Mouse (Mus musculus): ENCODE data around the gene Thsd4.

The Thsd4 gene

DNA sequence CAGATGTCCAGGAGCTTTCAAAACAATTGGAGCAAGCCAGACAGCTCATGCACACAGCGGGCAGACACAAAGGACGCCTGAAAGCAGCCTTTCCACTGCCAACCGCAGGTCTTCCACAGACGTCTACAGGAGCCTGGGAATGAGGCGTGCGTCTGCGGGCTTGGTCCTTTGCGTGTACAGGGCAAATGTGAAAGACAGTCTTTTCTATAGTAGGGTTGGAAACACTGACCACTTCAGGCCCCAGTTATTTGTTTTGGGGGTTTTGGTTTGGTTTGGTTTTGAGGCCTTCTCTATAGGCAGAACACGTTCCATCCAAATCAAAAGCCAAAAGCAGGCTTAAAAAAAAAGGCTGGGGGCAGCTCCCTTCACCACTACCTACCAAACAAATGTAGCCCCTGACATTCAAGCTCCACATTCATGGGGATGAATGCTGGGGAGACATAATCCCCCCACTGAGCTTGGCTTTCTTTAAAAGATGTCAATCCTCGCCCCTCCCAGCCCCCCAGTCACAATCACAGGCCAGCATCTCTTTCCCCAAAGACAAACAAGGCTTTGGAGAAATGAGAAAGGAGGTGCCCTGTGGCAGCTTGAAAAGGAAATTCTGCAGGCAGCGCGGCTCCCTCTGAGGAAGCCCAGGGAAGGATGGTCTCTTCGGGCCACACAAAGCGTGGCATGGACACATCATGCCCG is 255.1 kb downstream of the Thsd4 start:
- DNase-seq (ENCODE audit: low spot score in 2 of 2): no peak

DNA sequence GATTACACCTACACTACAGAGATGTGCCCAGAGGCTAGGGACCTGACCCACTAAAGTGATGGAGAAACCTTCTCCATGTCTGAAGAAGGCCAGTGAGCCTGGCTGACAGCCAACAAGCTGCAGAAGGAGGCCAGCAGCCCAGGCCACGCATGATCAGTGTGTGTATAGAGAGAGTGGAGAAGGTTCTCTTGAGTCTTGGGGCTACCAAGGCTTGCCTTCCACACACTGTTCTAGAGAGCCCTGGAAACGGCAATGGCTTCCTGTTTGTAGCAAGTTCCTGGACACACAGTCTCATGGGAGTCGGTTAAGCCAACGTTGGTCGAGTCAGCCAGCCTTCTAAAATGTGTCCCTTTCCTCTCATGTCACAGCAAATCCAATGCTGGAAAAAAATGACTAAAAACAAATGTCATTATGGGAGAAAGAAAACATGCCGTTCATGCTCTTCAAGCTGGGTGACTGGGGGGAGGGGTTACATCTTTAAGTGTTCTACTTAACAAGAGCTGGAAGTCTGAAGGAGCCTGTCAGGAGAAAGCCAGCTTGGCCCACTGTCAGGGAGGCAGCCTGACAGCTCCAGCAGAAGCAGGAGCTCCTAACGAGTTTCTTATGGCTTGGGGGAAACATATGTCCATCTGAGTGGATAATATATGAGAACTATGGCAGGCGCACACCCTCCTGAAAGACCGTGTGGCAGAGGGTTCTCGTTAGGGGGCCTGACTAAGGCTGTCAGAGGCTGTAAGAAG is 257.1 kb downstream of the Thsd4 start:
- DNase-seq (ENCODE audit: low spot score in 2 of 2): no peak

DNA sequence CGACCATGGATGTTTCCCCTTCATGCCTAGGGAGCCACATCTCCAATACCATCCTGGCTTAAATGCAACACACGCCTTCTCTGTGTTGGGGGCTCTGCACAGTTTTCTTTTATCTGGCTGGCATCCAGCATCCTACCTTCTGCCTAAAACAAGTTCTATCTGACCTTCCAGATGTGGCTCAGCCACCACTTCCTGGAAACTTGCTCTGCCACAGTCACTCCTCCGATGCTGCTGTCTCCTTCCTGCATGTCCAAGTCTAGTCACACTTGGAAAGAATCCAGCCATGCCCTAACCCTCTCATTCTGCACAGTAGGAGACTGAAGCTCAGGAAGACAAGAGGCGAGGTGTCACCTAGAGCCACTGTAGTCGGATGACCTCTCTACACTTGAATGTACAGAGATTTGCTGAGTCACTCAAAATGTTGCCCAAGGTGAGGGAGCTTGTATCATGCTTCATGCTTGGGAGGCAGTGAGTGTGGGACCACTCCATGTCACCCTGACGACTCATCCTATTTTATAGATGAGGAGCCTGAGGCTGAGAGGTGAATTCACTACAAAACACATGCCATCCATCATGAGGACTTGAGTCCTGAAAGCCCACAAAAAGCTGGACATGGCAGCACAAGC is 259.2 kb downstream of the Thsd4 start:
- no peak for DNase-seq (ENCODE audit: low spot score in 2 of 2)

DNA sequence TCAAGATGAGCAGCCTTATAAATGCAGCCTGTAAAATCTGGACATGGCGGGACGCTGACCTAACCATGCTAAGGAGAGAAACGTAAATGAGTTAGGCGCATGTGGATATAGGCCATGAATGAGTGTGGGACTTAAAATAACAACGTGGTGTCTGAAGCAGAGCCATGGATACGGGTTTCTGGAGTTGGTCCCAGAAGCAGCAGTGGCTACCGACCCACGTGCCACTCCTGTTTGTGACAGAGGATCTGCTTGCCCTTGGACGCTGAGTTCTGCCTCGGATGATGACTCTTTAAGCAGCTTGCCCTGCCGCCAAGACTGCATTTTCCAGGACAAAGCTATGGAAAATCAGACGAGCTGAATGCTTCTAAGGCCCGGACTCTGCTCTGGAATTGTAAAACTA is 262.2 kb downstream of the Thsd4 start:
- no peak for DNase-seq (ENCODE audit: low spot score in 2 of 2)

GRCm38 (mm10) chr9:60251765-60252164 is 270.1 kb downstream of the Thsd4 start:
- DNase-seq (ENCODE audit: low spot score in 2 of 2): no peak

DNA sequence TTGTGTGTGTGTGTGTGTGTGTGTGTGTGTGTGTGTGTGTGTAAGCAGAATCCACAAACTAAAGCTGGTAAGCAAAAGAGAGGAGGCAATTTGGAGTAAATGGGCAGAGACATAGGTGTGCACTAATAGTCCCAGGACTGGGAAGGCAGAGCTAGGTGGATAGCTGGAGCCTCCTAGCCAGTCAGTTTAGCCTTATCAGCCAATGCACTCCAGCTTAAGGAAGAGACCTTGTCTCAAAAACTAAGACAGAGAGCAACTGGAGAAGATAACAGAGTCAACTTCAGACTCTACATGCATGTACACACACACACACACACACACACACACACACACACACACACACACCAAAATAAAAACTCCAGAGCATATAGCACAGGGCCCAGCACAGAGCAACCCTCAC is 271.4 kb downstream of the Thsd4 start:
- DNase-seq (ENCODE audit: low spot score in 2 of 2): no peak

GRCm38 (mm10) chr9:60247998-60248397 is 273.8 kb downstream of the Thsd4 start:
- no peak for DNase-seq (ENCODE audit: low spot score in 2 of 2)

DNA sequence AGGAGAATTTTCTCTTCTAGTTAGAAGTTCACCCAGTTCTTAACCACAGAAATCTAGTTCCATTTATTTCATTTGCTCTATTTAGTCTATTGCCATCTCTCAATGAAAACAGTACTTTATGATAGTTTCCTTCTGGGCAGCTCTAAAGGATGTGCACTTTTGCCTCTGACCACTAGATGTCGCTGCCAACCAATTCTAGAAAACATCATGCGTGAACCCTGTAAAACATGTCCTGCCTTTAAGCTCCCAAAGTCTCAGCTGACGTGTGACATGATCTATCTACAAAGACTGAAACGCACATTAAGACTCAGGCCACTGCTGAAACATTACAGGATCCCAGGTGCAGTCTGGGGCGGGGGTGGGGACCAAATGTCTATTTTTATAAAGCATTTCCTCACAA is 276.9 kb downstream of the Thsd4 start:
- peak; percentile 8 to 38 for DNase-seq (ENCODE audit: low spot score in 2 of 2)

GRCm38 (mm10) chr9:60243503-60243902 is 278.3 kb downstream of the Thsd4 start:
- no peak for DNase-seq (ENCODE audit: low spot score in 2 of 2)

DNA sequence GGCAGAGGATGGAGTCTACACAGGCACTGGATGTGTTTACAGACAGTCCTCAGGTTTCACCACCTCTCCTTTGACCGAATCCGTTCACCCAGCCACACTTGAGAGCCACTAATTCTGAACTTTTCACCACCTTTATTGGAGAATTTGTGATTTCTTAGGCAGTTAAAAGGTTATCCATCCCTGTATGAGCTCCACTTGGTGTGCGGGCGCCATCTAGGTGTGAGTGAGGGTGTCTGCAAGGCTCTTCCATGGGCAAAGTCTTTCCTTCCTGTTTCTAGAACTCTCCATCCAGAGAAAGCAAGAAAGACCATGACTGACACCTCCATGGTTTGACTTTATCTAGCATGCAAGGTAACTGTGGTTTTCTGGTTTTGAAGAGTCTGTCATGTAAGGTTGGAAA is 284.2 kb downstream of the Thsd4 start:
- DNase-seq (ENCODE audit: low spot score in 2 of 2): peak in 1 of 2 experiments; percentile 15

GRCm38 (mm10) chr9:60236155-60236554 is 285.7 kb downstream of the Thsd4 start:
- no peak for DNase-seq (ENCODE audit: low spot score in 2 of 2)

GRCm38 (mm10) chr9:60234233-60235115 is 287.4 kb downstream of the Thsd4 start:
- DNase-seq (ENCODE audit: low spot score in 2 of 2): no peak

GRCm38 (mm10) chr9:60231981-60232881 is 289.6 kb downstream of the Thsd4 start:
- DNase-seq (ENCODE audit: low spot score in 2 of 2): no peak

- DNase-seq (ENCODE audit: low spot score in 2 of 2): no peak
Observed at GRCm38 (mm10) chr9:60229496-60229895, 292.4 kb downstream of the Thsd4 start.

DNA sequence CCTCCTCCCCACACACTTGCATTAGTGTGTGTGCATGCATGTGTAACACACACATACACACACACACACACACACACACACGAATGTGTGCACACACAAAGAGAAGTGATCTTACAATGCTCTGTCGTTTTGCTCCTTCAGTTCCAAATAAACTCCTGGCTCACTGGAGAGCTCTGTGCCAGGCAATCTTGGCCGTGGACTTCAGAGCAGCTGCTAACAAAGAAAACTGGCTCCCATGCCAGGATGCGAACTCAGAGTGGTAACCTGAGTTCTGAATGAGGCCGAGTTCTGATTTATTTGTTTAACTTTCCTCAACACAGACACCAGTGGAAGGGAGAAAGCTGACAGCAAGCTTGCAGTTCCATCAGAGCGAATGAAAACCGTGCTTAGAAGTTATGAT is 294.1 kb downstream of the Thsd4 start:
- DNase-seq (ENCODE audit: low spot score in 2 of 2): no peak

DNA sequence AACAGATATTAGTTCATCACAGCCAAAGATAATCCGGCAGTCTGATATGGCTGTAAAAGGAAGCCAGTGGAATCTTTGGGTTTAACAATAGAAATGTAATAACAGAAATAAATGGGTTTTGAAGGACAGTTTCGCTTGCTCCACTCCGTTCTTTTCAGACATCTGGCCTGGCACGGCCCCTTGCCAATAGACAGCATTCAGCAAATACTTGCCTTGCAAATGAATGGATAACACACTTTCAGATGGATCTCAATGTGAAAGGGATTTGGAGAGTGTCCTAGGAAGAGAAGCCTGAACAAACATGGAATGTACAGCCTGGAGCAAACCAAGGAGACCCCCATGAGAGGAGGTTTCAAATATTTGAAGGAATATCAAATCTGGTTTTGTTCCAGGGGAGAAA is 295.2 kb downstream of the Thsd4 start:
- DNase-seq (ENCODE audit: low spot score in 2 of 2): no peak

- DNase-seq (ENCODE audit: low spot score in 2 of 2): no peak
Observed at GRCm38 (mm10) chr9:60226155-60226554, 295.7 kb downstream of the Thsd4 start.

GRCm38 (mm10) chr9:60225453-60225852 is 296.4 kb downstream of the Thsd4 start:
- DNase-seq (ENCODE audit: low spot score in 2 of 2): no peak

- DNase-seq (ENCODE audit: low spot score in 2 of 2): peak in 1 of 2 experiments; percentile 7
Observed at GRCm38 (mm10) chr9:60224039-60224695, 297.7 kb downstream of the Thsd4 start.

- DNase-seq (ENCODE audit: low spot score in 2 of 2): no peak
Observed at GRCm38 (mm10) chr9:60220431-60220830, 301.4 kb downstream of the Thsd4 start.

All from spleen, postnatal 36 days (tissue).